Mouse (Mus musculus): ENCODE results near the gene Ap5z1. TPM values are rescaled to one million over a fixed set of nuclear protein-coding genes. Genes with fewer than 3 reads are reported as not detected.
A peak's percentile ranks its signal among the peaks of the same experiment; 100 is the strongest.

Gene Ap5z1
- polyA plus RNA-seq, 1 experiment from 2014 or later: 14.4 TPM

- H3K4me1 ChIP-seq: peaks cover 7% of the 10 kb centered on the region
- H3K4me3 ChIP-seq: no peak overlapping the region
- H3K9ac ChIP-seq (replicated peaks): no peak overlapping the region
- ATAC-seq (ENCODE audit: low FRiP score, low read depth): no peak
- no peaks in the 10 kb centered on the region for H3K9me3 ChIP-seq
- H3K27me3 ChIP-seq: no peaks in the 10 kb centered on the region
- H3K4me2 ChIP-seq (replicated peaks): no peak overlapping the region
- 91% methylated on average over 12 of the region's 12 CpGs for WGBS
- H3K27ac ChIP-seq (replicated peaks): no peak overlapping the region
- peaks cover 14% of the 10 kb centered on the region; the same call in 1 of the 2 replicates for H3K36me3 ChIP-seq
These were observed 13.6 kb downstream of the Ap5z1 start for GRCm38 (mm10) chr5:142477346-142477745.

DNA sequence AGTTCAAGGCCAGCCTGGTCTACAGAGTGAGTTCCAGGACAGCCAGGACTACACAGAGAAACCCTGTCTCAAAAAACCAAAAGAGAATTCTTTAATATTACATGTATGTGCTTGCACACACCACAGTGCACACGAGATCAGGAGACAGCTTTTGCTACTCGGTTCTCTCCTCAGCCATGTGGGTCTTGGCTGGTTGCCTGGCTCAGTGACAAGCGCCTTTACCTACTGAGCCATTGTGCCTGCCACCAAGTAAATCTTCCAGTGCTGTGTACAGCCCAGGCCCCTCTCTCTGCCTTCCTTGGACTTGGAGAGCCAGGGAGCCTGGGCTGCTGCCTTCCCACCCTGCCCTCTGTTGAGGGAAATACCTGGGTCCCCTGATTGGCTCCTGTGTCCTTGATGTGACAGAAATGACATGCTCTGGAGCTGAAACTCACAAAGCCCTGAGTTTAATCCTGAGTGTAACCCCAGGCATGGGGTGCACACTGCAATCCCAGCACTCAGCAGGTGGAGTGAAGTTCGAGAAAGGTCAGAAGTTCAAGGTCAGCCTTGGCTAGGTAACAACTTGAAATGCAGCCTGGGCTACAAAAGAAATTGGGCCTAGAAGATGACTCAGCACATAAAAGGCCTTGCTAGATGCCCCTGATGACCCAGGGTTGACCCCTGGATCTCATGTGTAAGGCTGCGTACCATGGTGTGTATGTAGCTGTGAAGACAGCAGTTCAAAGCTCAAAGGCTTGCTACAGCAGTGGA is 14.3 kb downstream of the Ap5z1 start:
- Histone ChIP-seq H3K27me3 (no peaks in the 10 kb centered on the region), H3K27ac (replicated peaks) (no peak overlapping the region), H3K9ac (replicated peaks) (no peak overlapping the region), H3K4me1 (peaks cover 7% of the 10 kb centered on the region), H3K36me3 (peaks cover 14% of the 10 kb centered on the region; the same call in 1 of the 2 replicates), H3K4me3 (no peak overlapping the region), H3K4me2 (replicated peaks) (no peak overlapping the region), H3K9me3 (no peaks in the 10 kb centered on the region)
- 86% methylated on average over 5 of the region's 5 CpGs for WGBS
- ATAC-seq (ENCODE audit: low FRiP score, low read depth): no peak

DNA sequence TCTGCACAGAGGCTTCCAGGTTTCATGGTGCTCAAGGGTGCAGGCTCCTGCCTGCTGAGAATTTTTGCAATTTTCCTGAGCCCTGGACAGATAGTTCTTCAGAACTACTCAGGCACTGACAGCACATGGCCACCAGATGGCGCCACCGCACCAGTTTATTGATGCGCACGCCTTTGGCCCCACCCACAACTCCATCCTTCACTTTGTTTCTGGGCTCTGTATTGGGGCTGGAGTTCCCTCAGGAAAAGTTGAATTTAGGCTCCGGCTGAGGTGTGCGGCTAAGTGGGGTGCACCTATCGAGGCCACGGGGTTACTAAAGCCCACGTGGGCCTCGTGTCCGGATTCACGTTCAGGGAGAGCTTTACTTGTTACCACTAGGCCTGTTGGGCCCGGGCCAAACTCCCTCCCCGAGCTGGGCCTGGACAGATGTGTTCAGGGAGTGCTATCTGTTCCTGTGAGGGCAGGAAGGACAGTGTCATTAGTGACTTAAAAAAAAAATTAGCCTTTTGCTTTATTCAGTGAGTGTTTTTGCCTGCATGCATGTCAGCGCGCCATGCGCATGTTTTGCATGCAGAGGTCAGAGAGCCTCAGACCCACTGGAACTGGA is 15.2 kb downstream of the Ap5z1 start:
- Histone ChIP-seq H3K9ac (replicated peaks) (no peak overlapping the region), H3K27ac (replicated peaks) (no peak overlapping the region), H3K4me2 (replicated peaks) (peak overlapping the region; percentile 23; the same call in 1 of the 2 replicates), H3K4me3 (no peak overlapping the region), H3K27me3 (no peaks in the 10 kb centered on the region), H3K4me1 (peaks cover 3% of the 10 kb centered on the region), H3K36me3 (peaks cover 14% of the 10 kb centered on the region; the same call in 1 of the 2 replicates), H3K9me3 (no peaks in the 10 kb centered on the region)
- ATAC-seq (ENCODE audit: low FRiP score, low read depth): peak; percentile 47
- 31% methylated on average over 17 of the region's 17 CpGs for WGBS

DNA sequence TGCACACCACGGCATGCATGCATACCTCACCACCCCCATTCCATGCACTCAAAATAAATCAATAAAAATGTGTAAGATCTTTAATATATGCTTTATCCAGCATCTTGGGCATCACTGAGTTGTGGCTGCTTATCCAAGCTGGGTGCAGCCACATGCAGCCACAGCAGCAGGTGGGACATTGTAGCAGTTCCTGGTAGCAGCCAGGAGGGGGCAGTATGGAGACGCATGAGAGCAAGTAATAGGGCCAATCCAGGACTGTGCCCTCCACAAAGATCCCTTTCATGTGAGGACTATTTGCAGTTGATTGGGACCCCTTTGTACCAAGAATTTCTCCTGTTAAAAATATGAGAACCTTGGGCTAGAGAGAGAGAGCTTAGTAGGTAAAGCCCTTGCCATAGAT is 18.8 kb downstream of the Ap5z1 start:
- 72% methylated on average over 2 of the region's 2 CpGs for WGBS
- Histone ChIP-seq H3K4me1 (peaks cover 3% of the 10 kb centered on the region), H3K9me3 (no peaks in the 10 kb centered on the region), H3K27ac (replicated peaks) (no peak overlapping the region), H3K27me3 (no peaks in the 10 kb centered on the region), H3K4me2 (replicated peaks) (no peak overlapping the region), H3K9ac (replicated peaks) (no peak overlapping the region), H3K4me3 (no peak overlapping the region), H3K36me3 (no peaks in the 10 kb centered on the region)
- no peak for ATAC-seq (ENCODE audit: low FRiP score, low read depth)

DNA sequence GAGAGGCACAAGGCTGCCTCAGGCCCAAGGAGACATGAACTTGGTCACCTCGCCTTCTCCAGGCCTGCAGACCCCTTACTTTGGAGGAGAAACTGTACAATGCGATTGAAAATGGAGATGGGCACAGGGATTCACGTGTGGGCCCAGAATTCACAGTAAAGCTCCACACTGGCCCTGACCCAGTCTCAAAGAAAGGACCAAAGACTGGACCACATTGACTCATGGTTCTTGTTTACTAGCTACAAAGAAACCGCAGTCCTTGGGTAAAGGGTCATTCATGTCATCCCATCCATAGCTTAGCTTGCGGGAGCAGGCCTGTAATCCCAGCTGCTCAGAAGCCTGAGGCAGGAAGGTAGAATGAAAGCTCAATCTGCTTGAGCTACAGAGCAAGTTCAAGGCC is 19.8 kb downstream of the Ap5z1 start:
- H3K9me3 ChIP-seq: no peaks in the 10 kb centered on the region
- no peak overlapping the region for H3K27ac ChIP-seq (replicated peaks)
- H3K27me3 ChIP-seq: no peaks in the 10 kb centered on the region
- H3K9ac ChIP-seq (replicated peaks): no peak overlapping the region
- H3K4me3 ChIP-seq: no peak overlapping the region
- 86% methylated on average over 5 of the region's 5 CpGs for WGBS
- peaks cover 3% of the 10 kb centered on the region for H3K4me1 ChIP-seq
- H3K4me2 ChIP-seq (replicated peaks): no peak overlapping the region
- no peak for ATAC-seq (ENCODE audit: low FRiP score, low read depth)
- H3K36me3 ChIP-seq: no peaks in the 10 kb centered on the region

DNA sequence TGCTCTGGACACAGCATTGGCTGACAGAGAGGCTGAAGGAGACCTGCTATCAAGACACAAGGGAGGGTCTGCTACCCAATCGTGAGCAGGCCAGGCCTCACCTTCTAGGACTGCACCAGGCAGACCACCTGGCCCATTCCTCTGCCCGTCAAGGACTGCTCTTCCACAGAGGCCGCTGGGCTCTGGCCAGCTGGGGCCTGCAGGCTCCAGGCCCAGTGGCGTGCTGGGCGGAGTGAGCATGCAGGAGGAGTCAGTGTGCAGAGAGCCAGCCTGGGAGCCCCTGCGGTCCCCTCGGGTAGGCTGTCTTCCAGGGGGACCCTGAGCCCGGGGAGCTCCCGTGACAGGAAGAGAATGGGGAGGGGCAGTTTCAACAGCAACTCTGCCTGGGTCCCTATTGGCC is 22.9 kb downstream of the Ap5z1 start:
- Histone ChIP-seq H3K36me3 (no peaks in the 10 kb centered on the region), H3K27me3 (no peaks in the 10 kb centered on the region), H3K9ac (replicated peaks) (0 out of 2 replicates have a peak overlapping the region, but pooled peaks have one; percentile 4), H3K4me2 (replicated peaks) (no peak overlapping the region), H3K9me3 (no peaks in the 10 kb centered on the region), H3K4me3 (no peak overlapping the region), H3K27ac (replicated peaks) (no peak overlapping the region), H3K4me1 (no peaks in the 10 kb centered on the region)
- ATAC-seq (ENCODE audit: low FRiP score, low read depth): no peak
- 71% methylated on average over 9 of the region's 9 CpGs for WGBS

DNA sequence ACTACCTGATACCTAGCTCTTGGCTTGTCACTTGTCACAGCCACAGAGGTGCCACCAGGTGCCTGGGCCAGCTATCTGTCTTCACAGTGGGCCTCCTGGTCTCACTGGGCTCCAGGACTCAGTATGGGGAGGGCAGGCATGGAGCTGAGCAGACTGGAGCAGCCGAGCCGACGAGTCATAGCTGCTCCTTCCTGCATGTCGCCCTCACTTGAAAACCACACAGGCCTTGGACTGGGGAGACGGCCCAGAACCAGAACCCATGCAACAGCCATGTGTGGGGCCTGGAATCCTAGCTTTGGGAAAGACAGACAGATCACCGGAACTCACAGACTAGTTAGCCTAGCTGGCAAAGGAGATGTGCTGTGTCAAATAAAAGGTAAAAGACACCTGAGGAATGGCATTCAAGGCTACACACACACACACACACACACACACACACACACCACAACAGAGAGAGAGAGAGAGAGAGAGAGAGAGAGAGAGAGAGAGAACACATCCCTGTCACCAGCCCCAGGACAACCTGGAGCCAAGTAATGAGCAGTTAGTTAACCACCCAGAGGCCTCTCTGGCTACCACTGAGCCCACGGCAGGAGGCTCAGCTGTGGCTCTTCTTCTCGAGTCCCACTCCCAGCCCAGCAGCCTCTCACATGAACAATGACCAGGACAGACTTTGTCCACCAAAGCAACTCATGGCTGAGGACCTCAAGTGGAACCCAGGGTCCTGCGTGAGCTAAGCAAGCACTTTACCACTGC is 26.4 kb downstream of the Ap5z1 start:
- Histone ChIP-seq H3K9ac (replicated peaks) (no peak overlapping the region), H3K4me3 (no peak overlapping the region), H3K4me1 (no peaks in the 10 kb centered on the region), H3K4me2 (replicated peaks) (no peak overlapping the region), H3K36me3 (no peaks in the 10 kb centered on the region), H3K9me3 (no peaks in the 10 kb centered on the region), H3K27ac (replicated peaks) (no peak overlapping the region), H3K27me3 (no peaks in the 10 kb centered on the region; the same call in 1 of the 2 replicates)
- no peak for ATAC-seq (ENCODE audit: low FRiP score, low read depth)
- WGBS: 84% methylated on average over 9 of the region's 9 CpGs

DNA sequence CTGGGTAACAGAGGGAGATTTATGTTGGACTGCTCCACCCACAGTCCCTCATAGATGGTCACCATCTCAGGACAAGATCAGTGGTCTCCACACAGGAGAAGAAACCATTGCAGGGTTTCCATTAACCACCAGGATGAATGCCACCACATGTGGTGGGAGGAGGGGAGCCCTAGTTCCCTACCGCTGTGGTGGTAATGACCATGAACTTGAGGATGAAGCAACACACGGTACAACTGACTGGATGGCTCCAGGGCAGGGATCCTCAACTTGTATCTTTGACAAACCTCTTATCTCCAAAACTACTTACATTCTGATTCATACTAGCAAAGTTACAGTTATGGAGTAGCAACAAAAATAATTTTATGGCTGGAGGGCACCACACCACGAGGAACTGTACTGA is 29.6 kb downstream of the Ap5z1 start:
- ATAC-seq (ENCODE audit: low FRiP score, low read depth): no peak
- WGBS: 90% methylated on average over 3 of the region's 3 CpGs
- H3K9me3 ChIP-seq: no peaks in the 10 kb centered on the region
- no peaks in the 10 kb centered on the region; the same call in 1 of the 2 replicates for H3K27me3 ChIP-seq
- no peak overlapping the region for H3K4me3 ChIP-seq
- H3K27ac ChIP-seq (replicated peaks): no peak overlapping the region
- H3K4me1 ChIP-seq: 0 out of 2 replicates have a peak, but pooled peaks cover 6% of the 10 kb centered on the region
- no peak overlapping the region for H3K4me2 ChIP-seq (replicated peaks)
- H3K9ac ChIP-seq (replicated peaks): no peak overlapping the region
- H3K36me3 ChIP-seq: no peaks in the 10 kb centered on the region

GRCm38 (mm10) chr5:142495321-142496096 is 31.8 kb downstream of the Ap5z1 start:
- no peak overlapping the region for H3K27ac ChIP-seq (replicated peaks)
- H3K27me3 ChIP-seq: no peaks in the 10 kb centered on the region; the same call in 1 of the 2 replicates
- no peak overlapping the region for H3K4me2 ChIP-seq (replicated peaks)
- ATAC-seq (ENCODE audit: low FRiP score, low read depth): no peak
- no peaks in the 10 kb centered on the region for H3K9me3 ChIP-seq
- H3K9ac ChIP-seq (replicated peaks): no peak overlapping the region
- H3K36me3 ChIP-seq: no peaks in the 10 kb centered on the region
- 62% methylated on average over 14 of the region's 14 CpGs for WGBS
- 0 out of 2 replicates have a peak, but pooled peaks cover 6% of the 10 kb centered on the region for H3K4me1 ChIP-seq
- no peak overlapping the region for H3K4me3 ChIP-seq

DNA sequence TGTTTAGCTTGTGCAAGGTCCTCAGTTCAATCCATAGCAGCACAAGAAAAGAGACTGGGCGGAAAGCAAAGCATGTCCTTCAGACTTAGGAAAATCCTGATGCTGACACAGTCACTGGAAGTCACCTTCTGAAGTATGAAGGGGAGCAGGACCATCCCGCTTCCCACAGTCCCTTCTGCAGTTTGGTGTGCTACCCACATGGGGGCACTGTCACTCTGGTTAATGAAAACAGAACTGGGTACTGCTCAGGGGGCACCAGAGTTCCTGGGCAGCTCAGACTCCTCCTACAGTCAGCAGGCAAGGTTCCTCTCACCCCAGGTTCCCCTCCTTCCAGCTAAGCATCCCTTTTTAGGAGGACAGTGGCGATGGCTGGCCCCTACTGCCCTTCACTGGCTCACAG is 35.2 kb downstream of the Ap5z1 start:
- 25% methylated on average over 3 of the region's 3 CpGs for WGBS
- H3K4me1 ChIP-seq: 0 out of 2 replicates have a peak, but pooled peaks cover 6% of the 10 kb centered on the region
- H3K9ac ChIP-seq (replicated peaks): no peak overlapping the region
- H3K27me3 ChIP-seq: peaks cover 8% of the 10 kb centered on the region; the same call in 1 of the 2 replicates
- H3K4me2 ChIP-seq (replicated peaks): no peak overlapping the region
- H3K36me3 ChIP-seq: no peaks in the 10 kb centered on the region
- no peak overlapping the region for H3K4me3 ChIP-seq
- ATAC-seq (ENCODE audit: low FRiP score, low read depth): no peak
- H3K27ac ChIP-seq (replicated peaks): no peak overlapping the region
- H3K9me3 ChIP-seq: no peaks in the 10 kb centered on the region

- Histone ChIP-seq H3K4me1 (no peaks in the 10 kb centered on the region), H3K9ac (replicated peaks) (no peak overlapping the region), H3K9me3 (no peaks in the 10 kb centered on the region), H3K36me3 (no peaks in the 10 kb centered on the region), H3K27me3 (0 out of 2 replicates have a peak, but pooled peaks cover 8% of the 10 kb centered on the region), H3K4me3 (no peak overlapping the region), H3K27ac (replicated peaks) (no peak overlapping the region), H3K4me2 (replicated peaks) (no peak overlapping the region)
- WGBS: 80% methylated on average over 10 of the region's 10 CpGs
- 0 out of 2 replicates have a peak, but pooled peaks have one; percentile 2 for ATAC-seq (ENCODE audit: low FRiP score, low read depth)
These were observed 37.2 kb downstream of the Ap5z1 start for GRCm38 (mm10) chr5:142500918-142501317.
